Mouse (Mus musculus) megakaryocyte-erythroid progenitor cell, adult 5-6 weeks (primary cell): ENCODE data around the gene Gatad2b. TPM values are rescaled to one million over a fixed set of nuclear protein-coding genes. Genes with fewer than 3 reads are reported as not detected.
"Not testable (repeated sequence)": the region's sequence is repeated elsewhere in the genome, so short reads cannot be mapped to it uniquely, and the experiment has no call there.

ENCODE experiments used
- ATAC-seq: replicated peaks from 2 replicates; pipeline ENCODE4 v1.8.0; 2016; ENCODE audit warnings: mild to moderate bottlenecking, inconsistent platforms; ENCODE audit not compliant: severe bottlenecking, poor library complexity, low FRiP score, low TSS enrichment
- total RNA-seq, 2 experiments: library from RNA; stranded (forward) in 1 of 2; stranded (reverse) in 1 of 2; fragments of 200-1000, 215-1000 nt in 1 of 2; fragments of >200 nt in 1 of 2; fragmentation: Nextera tagmentation in 1 of 2; gene quantifications; 2 replicates each; pipeline ENCODE4 v1.2.3; 2014 to 2017

The Gatad2b gene
- total RNA-seq (2014; fragmentation: Nextera tagmentation), result 65.5 and 68.0 TPM in 2 replicates
- total RNA-seq (2017), result 23.8 and 28.5 TPM in 2 replicates

- peak; percentile 99 for ATAC-seq
These were observed at the start of gene Gatad2b for GRCm38 (mm10) chr3:90292345-90293275. Gene Gatad2b, plus strand, starts transcription at chr3:90293178.

- no peak for ATAC-seq
These were observed 47.6 kb upstream of the Gatad2b start for GRCm38 (mm10) chr3:90245406-90245805.

- ATAC-seq, result no peak
These were observed 45.4 kb upstream of the Gatad2b start for GRCm38 (mm10) chr3:90247630-90247959.

- ATAC-seq, result peak; percentile 94
These were observed 44.8 kb upstream of the Gatad2b start, which contains the start of gene Slc39a1 for GRCm38 (mm10) chr3:90247960-90248745. Gene Slc39a1, plus strand, starts transcription at chr3:90248172.

GRCm38 (mm10) chr3:90248746-90249100, 44.3 kb upstream of the Gatad2b start:
- peak; percentile 41 for ATAC-seq

- no peak for ATAC-seq
These were observed 42.2 kb upstream of the Gatad2b start for GRCm38 (mm10) chr3:90250791-90251190.

- ATAC-seq, result not testable (repeated sequence)
These were observed 41.2 kb upstream of the Gatad2b start for GRCm38 (mm10) chr3:90251731-90252226.

GRCm38 (mm10) chr3:90252659-90253058, 40.3 kb upstream of the Gatad2b start:
- ATAC-seq, result not testable (repeated sequence)

- not testable (repeated sequence) for ATAC-seq
These were observed 39.8 kb upstream of the Gatad2b start for GRCm38 (mm10) chr3:90253174-90253573.

GRCm38 (mm10) chr3:90253653-90254418, 39.1 kb upstream of the Gatad2b start, which contains the start of gene Crtc2:
Gene Crtc2, plus strand, starts transcription at chr3:90254163.
- ATAC-seq, result peak; percentile 96

GRCm38 (mm10) chr3:90254419-90255193, 38.4 kb upstream of the Gatad2b start:
- peak; percentile 48 for ATAC-seq

- no peak for ATAC-seq
These were observed 37.8 kb upstream of the Gatad2b start for GRCm38 (mm10) chr3:90255194-90255565.

- no peak for ATAC-seq
These were observed 37.1 kb upstream of the Gatad2b start for GRCm38 (mm10) chr3:90255784-90256353.

- ATAC-seq, result no peak
These were observed 36.0 kb upstream of the Gatad2b start for GRCm38 (mm10) chr3:90256731-90257530.

GRCm38 (mm10) chr3:90258521-90258920, 34.5 kb upstream of the Gatad2b start:
- ATAC-seq, result no peak

- ATAC-seq, result no peak
These were observed 29.7 kb upstream of the Gatad2b start for GRCm38 (mm10) chr3:90263121-90263771.

- ATAC-seq, result no peak
These were observed 28.3 kb upstream of the Gatad2b start for GRCm38 (mm10) chr3:90264687-90265033.
